Mouse (Mus musculus) heart, postnatal 0 days (tissue): Measurements from ENCODE around the gene Kif26b.

Source experiments
- CTCF ChIP-seq: IDR thresholded peaks from 2 replicates; pipeline ENCODE4 v1.5.1; 2016; ENCODE audit warnings: antibody characterized with exemption, control low read depth, low read depth
- EP300 ChIP-seq: IDR thresholded peaks from 2 replicates; pipeline ENCODE4 v1.6.1; 2016; ENCODE audit warnings: antibody characterized with exemption, low read depth

DNA sequence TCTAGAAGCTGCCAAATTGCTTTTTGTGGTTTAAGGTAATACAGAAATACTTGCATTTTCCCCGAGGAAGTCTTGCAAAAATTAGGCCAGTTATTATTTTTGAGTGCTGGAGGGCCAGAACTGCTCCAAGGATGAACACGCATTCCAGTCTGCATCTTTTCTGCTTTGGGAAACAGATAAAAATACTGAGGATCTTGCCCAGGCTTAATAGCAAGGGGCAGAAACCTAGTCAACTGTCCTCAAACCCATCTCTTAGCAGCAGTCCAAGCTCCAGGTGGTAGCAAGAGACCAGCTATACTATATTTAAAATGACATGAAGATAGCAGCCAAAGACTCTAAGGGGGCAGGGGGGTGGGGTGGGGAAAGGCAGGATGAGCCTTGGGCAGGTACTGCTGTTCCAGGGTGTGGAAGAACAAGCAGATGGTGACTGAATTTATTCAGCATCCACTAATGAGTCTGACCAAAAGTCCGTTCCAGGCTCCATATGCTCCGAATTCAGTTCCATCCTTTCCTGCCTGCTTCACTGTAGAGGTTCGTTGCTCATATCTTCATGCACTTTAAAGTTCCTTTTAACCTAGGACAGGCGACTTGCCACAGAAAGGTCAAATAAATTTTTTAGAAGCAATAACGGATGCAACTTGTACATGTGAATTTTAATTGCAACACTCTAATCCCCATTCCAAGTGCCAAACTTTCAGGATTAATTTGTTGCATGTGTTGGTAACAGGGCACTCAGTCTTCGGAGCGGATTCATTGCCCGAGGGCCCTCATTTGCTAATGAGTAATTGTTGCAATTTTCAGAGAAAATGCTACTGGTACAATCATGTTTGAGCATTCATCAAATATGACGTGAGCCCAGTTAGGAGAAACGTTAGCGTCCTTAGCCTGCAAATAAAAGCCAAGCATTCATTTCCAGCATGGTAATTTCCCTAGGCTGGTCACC lies 218.6 kb downstream of the Kif26b start:
- TF ChIP-seq EP300: no peak
- no peak for TF ChIP-seq CTCF
